Comparison of ENCODE assay signal across 8 mouse cellular contexts in the genomic region with DNA sequence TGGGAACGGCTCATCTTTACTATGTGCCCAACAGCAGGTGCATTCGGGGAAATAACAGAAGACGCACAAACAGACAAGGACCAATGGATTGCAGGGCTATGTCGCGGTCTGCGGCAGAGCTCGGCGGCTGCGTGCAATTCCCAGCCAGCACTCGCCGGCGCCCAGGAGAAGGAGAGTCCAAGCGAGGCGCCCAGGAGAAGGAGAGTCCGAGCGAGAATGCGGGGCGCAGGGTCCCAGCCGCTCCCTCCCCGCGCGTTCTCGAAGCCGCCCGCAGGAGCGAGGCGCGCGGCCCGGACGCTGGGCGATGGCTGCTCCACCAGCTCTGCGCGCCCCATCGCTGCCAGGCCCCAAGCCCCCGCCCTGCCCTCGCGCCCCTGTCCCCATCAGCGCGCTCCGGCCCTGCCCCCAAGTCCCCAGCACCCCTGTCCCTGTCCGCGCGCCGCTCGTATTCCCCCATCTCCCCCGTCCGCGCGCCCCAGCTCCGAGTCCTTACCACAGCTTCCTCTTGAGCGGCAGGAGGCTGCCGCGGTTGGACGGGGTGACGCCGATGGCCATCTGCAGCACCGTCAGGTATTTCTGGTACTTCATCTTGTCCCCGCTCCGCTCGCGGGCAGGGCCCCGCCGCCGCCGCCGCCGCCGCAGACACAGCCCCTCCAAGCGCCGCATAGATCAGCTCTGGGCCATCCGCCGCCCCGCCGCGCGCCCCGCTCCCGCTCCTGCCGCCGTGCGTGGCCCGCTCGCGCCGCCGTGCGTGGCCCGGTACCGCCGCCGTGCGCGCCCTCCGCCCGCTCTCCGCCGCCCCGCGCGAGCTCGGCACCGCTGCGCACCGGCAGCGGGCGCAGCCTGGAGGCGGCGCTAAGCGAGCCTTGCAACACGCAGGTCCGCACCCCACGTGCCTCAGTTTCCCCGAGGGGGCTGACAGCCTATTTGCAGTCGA. TPM values are rescaled to one million over a fixed set of nuclear protein-coding genes. Genes with fewer than 3 reads are reported as not detected.
DNase-seq lines count a peak whose midpoint lies in the region; ATAC-seq and TF ChIP-seq lines count a peak whose summit lies in the region.

Gene Tjp1 (minus strand): TSS at position 711 of the 937 bp plus-strand sequence.

- no peak; the same call in 1 of the 2 replicates for ATAC-seq in embryonic facial prominence, embryonic 15.5 days (ENCODE audit: insufficient number of reproducible peaks, low FRiP score, low TSS enrichment, low read depth)
- ATAC-seq in heart, embryonic 12.5 days (ENCODE audit: insufficient number of reproducible peaks, low FRiP score): peak; percentile 25; the same call in 1 of the 2 replicates
- ATAC-seq in megakaryocyte progenitor cell, adult 5-6 weeks (replicated peaks; ENCODE audit: poor library complexity): 0 out of 2 replicates have a peak, but pooled peaks have one; percentile 14
- ATAC-seq in stomach, embryonic 14.5 days (ENCODE audit: insufficient number of reproducible peaks, insufficient read depth, low FRiP score, low read depth): peak; percentile 53

- WGBS in embryonic facial prominence, embryonic 15.5 days: under 1% methylated on average over 107 of the region's 115 CpGs
- WGBS in heart, embryonic 12.5 days: 5% methylated on average over 108 of the region's 115 CpGs
- WGBS in stomach, embryonic 14.5 days: under 1% methylated on average over 98 of the region's 115 CpGs

- no peak for DNase-seq in ES-E14 (ENCODE audit: low read depth, low spot score)
- DNase-seq in adrenal gland, postnatal 36 days: peak in 1 of 2 experiments; percentile 7
- peak; percentile 60 to 74 for DNase-seq in layer of hippocampus, postnatal 10 days (ENCODE audit: low spot score in 2 of 2)
- DNase-seq in T-cell, adult 2 months (ENCODE audit: low spot score): no peak

- no peaks in the 10 kb centered on the region for H3K4me1 ChIP-seq in ES-E14 (ENCODE audit: control insufficient read depth in 2 of 2, insufficient read depth in 2 of 2, low read length in 2 of 2, poor library complexity in 1 of 2)
- H3K4me1 ChIP-seq in embryonic facial prominence, embryonic 15.5 days: peaks cover 9% of the 10 kb centered on the region
- no peaks in the 10 kb centered on the region for H3K4me1 ChIP-seq in heart, embryonic 12.5 days (replicated peaks)
- no peaks in the 10 kb centered on the region for H3K4me1 ChIP-seq in stomach, embryonic 14.5 days (ENCODE audit: control insufficient read depth, insufficient read depth, low read length)

- H3K4me3 ChIP-seq in ES-E14 (ENCODE audit: insufficient read depth in 1 of 2, low read depth in 1 of 2, low read length in 2 of 2, poor library complexity in 1 of 2, severe bottlenecking in 1 of 2): peak within 1 kb of the TSS; percentile 88 to 90
- peak within 1 kb of the TSS; percentile 55 for H3K4me3 ChIP-seq in embryonic facial prominence, embryonic 15.5 days (replicated peaks)
- peak within 1 kb of the TSS; percentile 65 for H3K4me3 ChIP-seq in heart, embryonic 12.5 days
- peak within 1 kb of the TSS; percentile 57 for H3K4me3 ChIP-seq in stomach, embryonic 14.5 days (ENCODE audit: low read depth, low read length)

- no peaks in the 10 kb centered on the region for H3K9me3 ChIP-seq in ES-E14 (ENCODE audit: control insufficient read depth, insufficient read depth, low read depth, low read length)
- no peaks in the 10 kb centered on the region for H3K9me3 ChIP-seq in embryonic facial prominence, embryonic 15.5 days (replicated peaks)
- no peaks in the 10 kb centered on the region for H3K9me3 ChIP-seq in heart, embryonic 12.5 days (replicated peaks)
- H3K9me3 ChIP-seq in stomach, embryonic 14.5 days (ENCODE audit: control insufficient read depth, low read depth, low read length): no peaks in the 10 kb centered on the region

- peaks cover 33% of the 10 kb centered on the region for H3K27me3 ChIP-seq in embryonic facial prominence, embryonic 15.5 days
- H3K27me3 ChIP-seq in heart, embryonic 12.5 days (replicated peaks): peaks cover 68% of the 10 kb centered on the region
- H3K27me3 ChIP-seq in stomach, embryonic 14.5 days (ENCODE audit: control insufficient read depth, insufficient read depth, low read length): peaks cover 13% of the 10 kb centered on the region

- H3K36me3 ChIP-seq in ES-E14 (ENCODE audit: control insufficient read depth, insufficient read depth, low read length, poor library complexity, severe bottlenecking): no peaks in the 10 kb centered on the region
- no peaks in the 10 kb centered on the region for H3K36me3 ChIP-seq in embryonic facial prominence, embryonic 15.5 days
- no peaks in the 10 kb centered on the region for H3K36me3 ChIP-seq in heart, embryonic 12.5 days
- no peaks in the 10 kb centered on the region for H3K36me3 ChIP-seq in stomach, embryonic 14.5 days (ENCODE audit: control insufficient read depth, insufficient read depth, low read length)

- in situ Hi-C loops in ES-E14 (cut with MboI; ENCODE audit: low sequenced_read_pairs in 2 of 2, unreplicated experiment in 2 of 2): no loop called here

- no peak within 1 kb of the TSS for H3K27ac ChIP-seq in ES-E14 (ENCODE audit: insufficient read depth, low read depth, low read length, poor library complexity, severe bottlenecking)
- no peak within 1 kb of the TSS for H3K27ac ChIP-seq in embryonic facial prominence, embryonic 15.5 days (replicated peaks)
- H3K27ac ChIP-seq in heart, embryonic 12.5 days (ENCODE audit: poor library complexity, severe bottlenecking): no peak within 1 kb of the TSS
- no peak within 1 kb of the TSS for H3K27ac ChIP-seq in stomach, embryonic 14.5 days (ENCODE audit: low read length)

- peak within 1 kb of the TSS; percentile 72 for H3K9ac ChIP-seq in ES-E14 (ENCODE audit: insufficient read depth, low read depth, low read length, poor library complexity, severe bottlenecking)
- peak within 1 kb of the TSS; percentile 15; the same call in 1 of the 2 replicates for H3K9ac ChIP-seq in embryonic facial prominence, embryonic 15.5 days
- H3K9ac ChIP-seq in heart, embryonic 12.5 days: peak within 1 kb of the TSS; percentile 66
- peak within 1 kb of the TSS; percentile 12; the same call in 1 of the 2 replicates for H3K9ac ChIP-seq in stomach, embryonic 14.5 days (replicated peaks; ENCODE audit: low read depth, low read length)

- H3K4me2 ChIP-seq in embryonic facial prominence, embryonic 15.5 days (replicated peaks): peak within 1 kb of the TSS; percentile 99
- peak within 1 kb of the TSS; percentile 99 for H3K4me2 ChIP-seq in heart, embryonic 12.5 days
- H3K4me2 ChIP-seq in stomach, embryonic 14.5 days (replicated peaks; ENCODE audit: low read depth, low read length): peak within 1 kb of the TSS; percentile 96

TF ChIP-seq in ES-E14, 5 proteins besides CTCF, POLR2A, EP300 and RAD21:
- TF ChIP-seq HCFC1 (IDR thresholded peaks at IDR 0.05; ENCODE audit: borderline replicate concordance, insufficient read depth, low read length) (peak; percentile 43; the same call in 1 of the 2 replicates), ZNF384 (IDR thresholded peaks at IDR 0.05; ENCODE audit: low read depth, low read length) (no peak)

RNA-seq across cellular contexts. Expression of gene Tjp1, which starts in this region (rescaled TPM):
- total RNA-seq in ES-E14 (2012; rRNA removed): 36.1 and 39.3 TPM in 2 replicates
- total RNA-seq in adrenal gland, postnatal 36 days (2021): 10 to 100 TPM; 86.5 to 89.9 TPM
- polyA plus RNA-seq in embryonic facial prominence, embryonic 15.5 days (2015; fragmentation: Nextera tagmentation; extraction: Ambion mirVana): 21.2 TPM in 2 replicates
- polyA plus RNA-seq in heart, embryonic 12.5 days (2016; fragmentation: Nextera tagmentation; extraction: Ambion mirVana): 35.5 and 41.4 TPM in 2 replicates
- total RNA-seq in layer of hippocampus, postnatal 10 days (2021): 100 to 1,000 TPM; 113 to 118 TPM
- 1.4 TPM in 2 replicates for total RNA-seq in megakaryocyte progenitor cell, adult 5-6 weeks (2015)
- 0.71 and 4.8 TPM in 2 replicates for total RNA-seq in megakaryocyte progenitor cell, adult 5-6 weeks (2017)
- polyA plus RNA-seq in stomach, embryonic 14.5 days (2014; fragmentation: Nextera tagmentation; extraction: Ambion mirVana): 13.4 and 16.8 TPM in 2 replicates

Comparison
In these comparisons a context has a peak if more than half of its experiments do, and no peak if none do; other contexts are left out.
1. DNase-seq: peak in layer of hippocampus, postnatal 10 days (2 of 2); none in ES-E14 (single experiment) and T-cell, adult 2 months (single experiment).
2. H3K9ac ChIP-seq: peak in every context shown above with its lines; median percentile 72 in ES-E14; 66 in heart, embryonic 12.5 days; 15 in embryonic facial prominence, embryonic 15.5 days; 12 in stomach, embryonic 14.5 days.
3. Peak in every context shown above with its lines, with median percentiles within 50 percentile points of each other: H3K4me3 ChIP-seq and H3K4me2 ChIP-seq.